Mouse (Mus musculus) stomach, embryonic 14.5 days (tissue): ENCODE measurements around the gene Lcn2. TPM values are rescaled to one million over a fixed set of nuclear protein-coding genes. Genes with fewer than 3 reads are reported as not detected.

Experiments
- ATAC-seq: fragments of 200-750 bp; cut with Nextera tagmentation; 2 replicates; pipeline ENCODE4 v1.8.0; 2017; ENCODE audit warnings: low read depth, moderate TSS enrichment; ENCODE audit not compliant: insufficient number of reproducible peaks, insufficient read depth, low FRiP score
- H3K27ac ChIP-seq: fragments of 300-500 bp; sonication (generic); 2 replicates; pipeline ENCODE4 v1.5.1; 2014; ENCODE audit warnings: mild to moderate bottlenecking, low read length, moderate library complexity, mixed read lengths
- H3K27me3 ChIP-seq: fragments of 300-500 bp; sonication (generic); 2 replicates; pipeline ENCODE4 v1.6.1; 2014; ENCODE audit warnings: low read length, control low read depth, mixed read lengths; ENCODE audit not compliant: control insufficient read depth, insufficient read depth
- H3K36me3 ChIP-seq: fragments of 300-500 bp; sonication (generic); 2 replicates; pipeline ENCODE4 v1.6.1; 2014; ENCODE audit warnings: mild to moderate bottlenecking, control low read depth, low read length, moderate library complexity, mixed read lengths; ENCODE audit not compliant: control insufficient read depth, insufficient read depth
- H3K4me1 ChIP-seq: fragments of 300-500 bp; sonication (generic); 2 replicates; pipeline ENCODE4 v1.6.1; 2014; ENCODE audit warnings: low read length, control low read depth, mixed read lengths; ENCODE audit not compliant: control insufficient read depth, insufficient read depth
- H3K4me2 ChIP-seq: fragments of 300-500 bp; sonication (generic); replicated peaks from 2 replicates; pipeline ENCODE4 v1.6.1; 2014; ENCODE audit warnings: low read depth, low read length, control low read depth
- H3K4me3 ChIP-seq: fragments of 300-500 bp; sonication (generic); 2 replicates; pipeline ENCODE4 v1.5.1; 2014; ENCODE audit warnings: low read depth, low read length, control low read depth
- H3K9ac ChIP-seq: fragments of 300-500 bp; sonication (generic); replicated peaks from 2 replicates; pipeline ENCODE4 v1.6.1; 2014; ENCODE audit warnings: low read depth, mild to moderate bottlenecking, control low read depth, low read length, moderate library complexity, mixed read lengths
- H3K9me3 ChIP-seq: fragments of 300-500 bp; sonication (generic); 2 replicates; pipeline ENCODE4 v1.6.1; 2016; ENCODE audit warnings: low read depth, low read length, control low read depth; ENCODE audit not compliant: control insufficient read depth
- WGBS: fragments of 180-500 bp; shearing (Covaris S2); extraction: QIAGEN DNeasy Blood & Tissue Kit; methylation state at CpG from one replicate; pipeline ENCODE4 v1.1.7; 2014; 5-methylcytosine and 5-hydroxymethylcytosine counted together
- polyA plus RNA-seq: library from polyadenylated mRNA; unstranded; fragments of >200 nt; fragmentation: Nextera tagmentation; extraction: Ambion mirVana; gene quantifications from 2 replicates; pipeline ENCODE4 v1.2.1, GENCODE M21; 2014

The Lcn2 gene
- polyA plus RNA-seq, 1 experiment from 2014 or later = 3.7 TPM

GRCm38 (mm10) chr2:32389157-32389556 is 1.1 kb upstream of the Lcn2 start:
- no peaks in the 10 kb centered on the region for H3K9me3 ChIP-seq
- no peak for ATAC-seq
- no peaks in the 10 kb centered on the region for H3K36me3 ChIP-seq
- H3K9ac ChIP-seq = no peak overlapping the region
- no peak overlapping the region for H3K4me2 ChIP-seq
- no peaks in the 10 kb centered on the region for H3K4me1 ChIP-seq
- 79% methylated on average over 2 of the region's 2 CpGs for WGBS
- no peak overlapping the region for H3K4me3 ChIP-seq
- no peaks in the 10 kb centered on the region for H3K27me3 ChIP-seq
- H3K27ac ChIP-seq = no peak overlapping the region

GRCm38 (mm10) chr2:32382689-32383088 is 5.4 kb downstream of the Lcn2 start:
- Histone ChIP-seq H3K27ac (no peak overlapping the region), H3K9me3 (no peaks in the 10 kb centered on the region), H3K4me2 (no peak overlapping the region), H3K36me3 (peaks cover 10% of the 10 kb centered on the region), H3K4me3 (no peak overlapping the region), H3K9ac (no peak overlapping the region), H3K4me1 (peaks cover 4% of the 10 kb centered on the region; the same call in 1 of the 2 replicates), H3K27me3 (no peaks in the 10 kb centered on the region)
- WGBS = 82% methylated on average over 2 of the region's 2 CpGs
- ATAC-seq = no peak

DNA sequence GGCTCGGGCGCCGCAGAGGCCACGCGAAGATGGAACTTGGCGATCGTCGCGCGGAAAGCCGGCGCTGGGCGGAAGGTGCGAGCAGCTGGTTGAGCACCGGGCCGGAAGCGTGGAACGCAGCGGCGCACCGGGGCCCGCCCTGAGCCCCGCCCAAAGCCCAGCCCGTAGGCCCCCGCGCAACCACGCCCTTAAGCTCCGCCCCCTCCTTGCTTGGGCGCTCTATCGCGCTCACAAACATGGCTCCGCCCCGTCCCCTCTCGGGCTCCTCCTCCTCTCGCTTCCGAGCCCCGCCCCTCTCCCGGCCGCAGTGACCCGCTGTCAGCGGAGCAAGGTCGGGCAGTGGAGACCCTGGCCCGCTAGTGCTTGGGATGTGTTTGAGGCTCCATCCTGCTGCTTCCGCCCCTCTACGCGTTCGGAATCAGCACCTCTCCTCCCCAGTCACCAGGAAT is 6.3 kb downstream of the Lcn2 start, which contains the start of gene 1110008P14Rik:
1110008P14Rik (minus strand) TSS at position 164 of the 449 bp plus-strand sequence.
- WGBS = under 1% methylated on average over 47 of the region's 47 CpGs
- H3K27me3 ChIP-seq = no peaks in the 10 kb centered on the region
- H3K27ac ChIP-seq = no peak within 1 kb of the TSS
- peak within 1 kb of the TSS; percentile 42; the same call in 1 of the 2 replicates for H3K9ac ChIP-seq
- no peaks in the 10 kb centered on the region for H3K9me3 ChIP-seq
- peaks cover 4% of the 10 kb centered on the region; the same call in 1 of the 2 replicates for H3K4me1 ChIP-seq
- H3K4me3 ChIP-seq = peak within 1 kb of the TSS; percentile 69
- peak; percentile 91 for ATAC-seq
- H3K36me3 ChIP-seq = peaks cover 17% of the 10 kb centered on the region
- H3K4me2 ChIP-seq = peak within 1 kb of the TSS; percentile 98

GRCm38 (mm10) chr2:32381141-32381774 is 6.8 kb downstream of the Lcn2 start:
- WGBS = under 1% methylated on average over 27 of the region's 27 CpGs
- H3K4me2 ChIP-seq = peak overlapping the region; percentile 98
- H3K4me1 ChIP-seq = peaks cover 4% of the 10 kb centered on the region; the same call in 1 of the 2 replicates
- H3K27ac ChIP-seq = no peak overlapping the region
- H3K9me3 ChIP-seq = no peaks in the 10 kb centered on the region
- peaks cover 23% of the 10 kb centered on the region for H3K36me3 ChIP-seq
- no peaks in the 10 kb centered on the region for H3K27me3 ChIP-seq
- H3K4me3 ChIP-seq = peak overlapping the region; percentile 69
- ATAC-seq = peak; percentile 38; the same call in 1 of the 2 replicates
- H3K9ac ChIP-seq = peak overlapping the region; percentile 42; the same call in 1 of the 2 replicates

- Histone ChIP-seq H3K4me2 (no peak overlapping the region), H3K9ac (no peak overlapping the region), H3K27ac (no peak overlapping the region), H3K27me3 (no peaks in the 10 kb centered on the region), H3K4me3 (no peak overlapping the region), H3K36me3 (peaks cover 34% of the 10 kb centered on the region), H3K9me3 (no peaks in the 10 kb centered on the region), H3K4me1 (peaks cover 4% of the 10 kb centered on the region; the same call in 1 of the 2 replicates)
- ATAC-seq = no peak
- WGBS = 89% methylated on average over 7 of the region's 7 CpGs
Observed at GRCm38 (mm10) chr2:32380001-32380500, 8.0 kb downstream of the Lcn2 start.

DNA sequence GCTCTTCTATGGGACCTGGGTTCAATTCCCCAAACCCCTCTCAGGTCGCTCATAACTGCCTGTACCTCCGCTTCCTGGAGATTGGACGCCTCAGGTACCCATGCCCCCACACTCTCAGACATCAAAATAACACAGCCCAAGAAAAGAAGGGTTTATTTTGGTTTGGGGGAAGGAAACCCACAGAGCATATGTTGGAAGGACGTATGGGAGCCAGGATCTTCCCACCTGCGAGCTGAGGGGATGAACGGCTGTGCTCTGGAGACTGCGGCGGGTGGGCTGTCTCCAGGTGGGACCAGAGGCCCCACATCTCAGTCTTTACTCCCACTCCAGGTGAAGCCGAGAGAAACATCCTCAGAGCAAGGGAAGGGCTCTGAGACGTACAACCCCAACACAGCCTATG is 11.1 kb downstream of the Lcn2 start:
- Histone ChIP-seq H3K9ac (no peak overlapping the region), H3K36me3 (peaks cover 49% of the 10 kb centered on the region), H3K27me3 (no peaks in the 10 kb centered on the region), H3K4me2 (no peak overlapping the region), H3K27ac (no peak overlapping the region), H3K9me3 (no peaks in the 10 kb centered on the region), H3K4me1 (peaks cover 4% of the 10 kb centered on the region; the same call in 1 of the 2 replicates), H3K4me3 (no peak overlapping the region)
- WGBS = 95% methylated on average over 10 of the region's 10 CpGs
- ATAC-seq = no peak

DNA sequence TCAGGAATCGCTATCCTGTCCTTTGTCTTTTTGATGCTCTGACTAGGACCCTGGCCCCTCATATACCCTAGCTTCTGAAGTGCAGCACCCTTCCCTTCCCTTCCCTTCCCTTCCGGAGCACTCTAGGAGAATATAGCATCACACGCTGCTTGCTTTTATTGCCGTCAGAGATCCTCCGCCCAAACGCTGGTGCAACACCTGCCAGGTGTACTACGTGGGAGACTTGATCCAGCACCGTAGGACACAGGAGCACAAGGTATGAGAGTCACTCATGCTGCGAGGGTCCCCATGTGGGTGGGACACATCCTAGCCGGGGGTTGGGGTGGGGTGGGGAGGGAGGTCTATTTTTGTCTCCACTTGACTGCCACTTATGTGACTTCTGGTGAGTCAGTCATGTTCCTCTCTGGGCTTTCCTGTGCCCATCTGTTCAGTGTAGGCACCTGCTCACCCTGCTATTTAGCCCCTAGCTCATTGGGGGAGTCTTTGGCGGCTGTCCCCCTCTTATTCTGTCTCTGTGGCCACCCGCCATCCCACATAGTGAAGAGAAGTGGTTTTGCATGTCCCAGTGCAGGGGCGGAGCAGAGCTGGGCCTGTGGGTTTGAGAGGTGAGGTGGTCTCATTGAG is 12.6 kb downstream of the Lcn2 start:
- no peaks in the 10 kb centered on the region for H3K4me1 ChIP-seq
- H3K36me3 ChIP-seq = peaks cover 62% of the 10 kb centered on the region
- H3K9ac ChIP-seq = no peak overlapping the region
- no peaks in the 10 kb centered on the region for H3K9me3 ChIP-seq
- ATAC-seq = no peak
- no peak overlapping the region for H3K4me3 ChIP-seq
- no peaks in the 10 kb centered on the region for H3K27me3 ChIP-seq
- 91% methylated on average over 13 of the region's 13 CpGs for WGBS
- no peak overlapping the region for H3K27ac ChIP-seq
- no peak overlapping the region for H3K4me2 ChIP-seq

DNA sequence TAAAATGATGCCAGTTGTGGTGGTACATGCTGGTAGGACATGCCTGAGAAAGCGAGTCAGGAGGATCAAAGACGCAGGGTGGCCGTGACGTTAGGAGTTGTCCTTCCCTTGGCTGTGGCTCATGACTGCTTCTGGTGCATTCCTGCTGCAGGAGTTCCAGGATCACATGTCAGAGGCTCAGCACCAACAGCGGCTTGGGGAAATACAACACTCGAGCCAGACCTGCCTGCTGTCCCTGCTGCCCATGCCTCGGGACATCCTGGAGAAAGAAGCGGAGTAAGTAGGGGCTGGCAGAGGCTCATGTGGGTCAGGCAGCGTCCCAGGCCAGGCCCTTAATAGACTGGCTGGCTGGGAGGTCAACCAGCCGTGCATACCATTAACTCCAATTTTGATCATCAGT is 13.9 kb downstream of the Lcn2 start:
- peaks cover 74% of the 10 kb centered on the region for H3K36me3 ChIP-seq
- H3K4me2 ChIP-seq = no peak overlapping the region
- no peak overlapping the region for H3K9ac ChIP-seq
- 91% methylated on average over 10 of the region's 10 CpGs for WGBS
- no peaks in the 10 kb centered on the region for H3K27me3 ChIP-seq
- H3K4me3 ChIP-seq = no peak overlapping the region
- no peaks in the 10 kb centered on the region for H3K9me3 ChIP-seq
- no peak overlapping the region for H3K27ac ChIP-seq
- ATAC-seq = no peak
- no peaks in the 10 kb centered on the region for H3K4me1 ChIP-seq
